Mouse (Mus musculus): ENCODE data around the gene Bckdhb. TPM values are rescaled to one million over a fixed set of nuclear protein-coding genes. Genes with fewer than 3 reads are reported as not detected.
"Not testable (repeated sequence)": the region's sequence is repeated elsewhere in the genome, so short reads cannot be mapped to it uniquely, and the experiment has no call there.

Bckdhb gene
- polyA plus RNA-seq, 1 experiment from 2014 or later = 34.8 TPM

DNA sequence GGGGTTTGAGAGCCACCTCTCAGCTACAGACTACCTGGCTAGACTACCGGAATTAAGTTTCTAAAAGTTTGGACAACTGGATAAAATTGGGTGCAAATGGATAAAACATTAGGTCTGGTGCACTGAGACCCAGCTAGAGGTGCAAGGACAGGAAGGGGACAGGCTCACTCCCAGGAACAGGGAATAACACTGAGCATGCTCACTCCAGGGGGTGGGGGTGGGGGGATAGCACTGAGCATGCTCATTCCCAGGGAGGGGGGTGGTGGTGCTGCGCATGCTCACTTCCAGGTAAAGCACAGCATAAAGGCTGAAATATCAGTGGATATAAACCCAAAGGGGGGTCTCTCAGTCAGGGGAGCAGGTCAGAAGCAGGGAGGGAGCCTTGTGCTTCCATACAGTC is 120.7 kb downstream of the Bckdhb start:
- Histone ChIP-seq H3K9ac (ENCODE audit: low read depth, low read length) (no peak overlapping the region), H3K27me3 (replicated peaks; ENCODE audit: control insufficient read depth, insufficient read depth, low read length) (no peaks in the 10 kb centered on the region), H3K4me2 (no peak overlapping the region), H3K4me1 (replicated peaks; ENCODE audit: control insufficient read depth, insufficient read depth, low read length) (peaks cover 4% of the 10 kb centered on the region; the same call in 1 of the 2 replicates), H3K36me3 (ENCODE audit: control insufficient read depth, insufficient read depth, low read length) (no peaks in the 10 kb centered on the region), H3K4me3 (ENCODE audit: low read depth, low read length) (no peak overlapping the region), H3K27ac (ENCODE audit: low read depth, low read length) (no peak overlapping the region), H3K9me3 (ENCODE audit: control insufficient read depth, low read length) (no peaks in the 10 kb centered on the region)
- ATAC-seq (replicated peaks; ENCODE audit: low FRiP score) = no peak
- WGBS = 88% methylated on average over 2 of the region's 2 CpGs
- DNase-seq (ENCODE audit: low spot score) = no peak

DNA sequence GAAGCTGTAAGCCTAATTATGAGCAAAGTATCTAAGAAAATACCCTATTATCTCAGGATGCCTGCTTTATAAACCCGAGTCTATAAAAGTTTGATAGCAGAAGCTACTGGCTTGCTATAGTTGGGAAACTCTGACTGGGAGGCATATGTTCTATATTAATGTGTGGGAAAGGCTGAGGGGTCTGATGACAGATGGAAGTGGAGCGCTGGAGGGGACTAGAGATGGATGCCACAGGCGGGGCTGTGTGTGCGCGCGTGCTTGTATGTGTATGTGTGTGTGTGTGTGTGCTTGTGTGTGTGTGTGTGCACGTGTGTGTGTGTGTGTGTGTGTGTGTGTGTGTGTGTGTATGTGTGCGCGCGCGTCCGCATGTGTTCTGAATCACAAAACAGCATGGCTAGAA is 121.4 kb downstream of the Bckdhb start:
- H3K4me3 ChIP-seq (ENCODE audit: low read depth, low read length) = no peak overlapping the region
- 91% methylated on average over 11 of the region's 12 CpGs for WGBS
- H3K36me3 ChIP-seq (ENCODE audit: control insufficient read depth, insufficient read depth, low read length) = no peaks in the 10 kb centered on the region
- peaks cover 4% of the 10 kb centered on the region; the same call in 1 of the 2 replicates for H3K4me1 ChIP-seq (replicated peaks; ENCODE audit: control insufficient read depth, insufficient read depth, low read length)
- no peaks in the 10 kb centered on the region for H3K9me3 ChIP-seq (ENCODE audit: control insufficient read depth, low read length)
- H3K9ac ChIP-seq (ENCODE audit: low read depth, low read length) = no peak overlapping the region
- H3K4me2 ChIP-seq = no peak overlapping the region
- DNase-seq (ENCODE audit: low spot score) = no peak
- H3K27ac ChIP-seq (ENCODE audit: low read depth, low read length) = no peak overlapping the region
- ATAC-seq (replicated peaks; ENCODE audit: low FRiP score) = no peak
- no peaks in the 10 kb centered on the region for H3K27me3 ChIP-seq (replicated peaks; ENCODE audit: control insufficient read depth, insufficient read depth, low read length)

DNA sequence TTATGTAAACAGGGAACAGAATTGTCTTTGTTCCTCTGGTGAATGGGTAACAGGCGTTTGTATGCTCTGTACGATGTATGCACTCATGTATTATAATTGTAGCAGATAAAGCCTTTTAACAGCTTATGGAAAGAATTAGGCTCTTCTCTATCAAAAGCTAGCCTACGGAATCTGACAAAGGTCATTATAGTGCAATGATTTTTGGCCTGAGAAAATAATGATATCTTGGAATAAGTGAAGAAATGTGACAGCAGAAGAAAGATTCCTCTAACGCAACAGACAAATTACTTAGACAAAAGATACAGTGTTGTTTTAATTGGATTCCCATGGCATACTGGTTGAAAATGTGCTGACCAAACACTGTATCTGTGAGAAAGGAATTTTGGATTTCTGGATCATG is 122.0 kb downstream of the Bckdhb start:
- DNase-seq (ENCODE audit: low spot score) (no peak), ATAC-seq (replicated peaks; ENCODE audit: low FRiP score) (no peak)
- Histone ChIP-seq H3K27me3 (replicated peaks; ENCODE audit: control insufficient read depth, insufficient read depth, low read length) (no peaks in the 10 kb centered on the region), H3K4me2 (no peak overlapping the region), H3K9ac (ENCODE audit: low read depth, low read length) (no peak overlapping the region), H3K36me3 (ENCODE audit: control insufficient read depth, insufficient read depth, low read length) (no peaks in the 10 kb centered on the region), H3K4me3 (ENCODE audit: low read depth, low read length) (no peak overlapping the region), H3K9me3 (ENCODE audit: control insufficient read depth, low read length) (no peaks in the 10 kb centered on the region), H3K27ac (ENCODE audit: low read depth, low read length) (no peak overlapping the region), H3K4me1 (replicated peaks; ENCODE audit: control insufficient read depth, insufficient read depth, low read length) (peaks cover under 1% of the 10 kb centered on the region; the same call in 1 of the 2 replicates)
- 84% methylated on average over 4 of the region's 4 CpGs for WGBS

GRCm38 (mm10) chr9:84047436-84047835 is 122.5 kb downstream of the Bckdhb start:
- H3K27ac ChIP-seq (ENCODE audit: low read depth, low read length) = no peak overlapping the region

GRCm38 (mm10) chr9:84049142-84049541 is 124.2 kb downstream of the Bckdhb start:
- ATAC-seq (replicated peaks; ENCODE audit: low FRiP score) (no peak; the same call in 1 of the 2 replicates), DNase-seq (ENCODE audit: low spot score) (no peak)
- no peaks in the 10 kb centered on the region for H3K9me3 ChIP-seq (ENCODE audit: control insufficient read depth, low read length)
- H3K36me3 ChIP-seq (ENCODE audit: control insufficient read depth, insufficient read depth, low read length) = no peaks in the 10 kb centered on the region
- no peak overlapping the region for H3K4me3 ChIP-seq (ENCODE audit: low read depth, low read length)
- no peaks in the 10 kb centered on the region; the same call in 1 of the 2 replicates for H3K4me1 ChIP-seq (replicated peaks; ENCODE audit: control insufficient read depth, insufficient read depth, low read length)
- H3K4me2 ChIP-seq = no peak overlapping the region
- H3K9ac ChIP-seq (ENCODE audit: low read depth, low read length) = no peak overlapping the region
- no peak overlapping the region for H3K27ac ChIP-seq (ENCODE audit: low read depth, low read length)
- WGBS = 23% methylated on average over 1 of the region's 1 CpGs
- no peaks in the 10 kb centered on the region for H3K27me3 ChIP-seq (replicated peaks; ENCODE audit: control insufficient read depth, insufficient read depth, low read length)

More at GRCm38 (mm10) chr9:84047436-84047835, 122.5 kb downstream of the Bckdhb start:
- no peaks in the 10 kb centered on the region; the same call in 1 of the 2 replicates for H3K4me1 ChIP-seq (replicated peaks; ENCODE audit: control insufficient read depth, insufficient read depth, low read length)
- 84% methylated on average over 3 of the region's 3 CpGs for WGBS
- H3K27me3 ChIP-seq (replicated peaks; ENCODE audit: control insufficient read depth, insufficient read depth, low read length) = no peaks in the 10 kb centered on the region
- H3K4me3 ChIP-seq (ENCODE audit: low read depth, low read length) = no peak overlapping the region
- H3K9me3 ChIP-seq (ENCODE audit: control insufficient read depth, low read length) = no peaks in the 10 kb centered on the region
- no peak overlapping the region for H3K4me2 ChIP-seq
- ATAC-seq (replicated peaks; ENCODE audit: low FRiP score) = no peak
- no peaks in the 10 kb centered on the region for H3K36me3 ChIP-seq (ENCODE audit: control insufficient read depth, insufficient read depth, low read length)
- H3K9ac ChIP-seq (ENCODE audit: low read depth, low read length) = no peak overlapping the region
- DNase-seq (ENCODE audit: low spot score) = no peak

GRCm38 (mm10) chr9:84050867-84051635 is 126.1 kb downstream of the Bckdhb start:
- Histone ChIP-seq H3K27me3 (replicated peaks; ENCODE audit: control insufficient read depth, insufficient read depth, low read length) (no peaks in the 10 kb centered on the region), H3K9me3 (ENCODE audit: control insufficient read depth, low read length) (no peaks in the 10 kb centered on the region), H3K36me3 (ENCODE audit: control insufficient read depth, insufficient read depth, low read length) (no peaks in the 10 kb centered on the region), H3K4me1 (replicated peaks; ENCODE audit: control insufficient read depth, insufficient read depth, low read length) (no peaks in the 10 kb centered on the region; the same call in 1 of the 2 replicates), H3K4me2 (no peak overlapping the region), H3K27ac (ENCODE audit: low read depth, low read length) (no peak overlapping the region), H3K9ac (ENCODE audit: low read depth, low read length) (no peak overlapping the region), H3K4me3 (ENCODE audit: low read depth, low read length) (no peak overlapping the region)
- ATAC-seq (replicated peaks; ENCODE audit: low FRiP score) (no peak), DNase-seq (ENCODE audit: low spot score) (no peak)
- 87% methylated on average over 18 of the region's 18 CpGs for WGBS

GRCm38 (mm10) chr9:84055125-84055807 is 130.3 kb downstream of the Bckdhb start:
- Histone ChIP-seq H3K4me2 (no peak overlapping the region), H3K4me1 (replicated peaks; ENCODE audit: control insufficient read depth, insufficient read depth, low read length) (no peaks in the 10 kb centered on the region), H3K9me3 (ENCODE audit: control insufficient read depth, low read length) (no peaks in the 10 kb centered on the region), H3K9ac (ENCODE audit: low read depth, low read length) (no peak overlapping the region), H3K4me3 (ENCODE audit: low read depth, low read length) (no peak overlapping the region), H3K27ac (ENCODE audit: low read depth, low read length) (no peak overlapping the region), H3K36me3 (ENCODE audit: control insufficient read depth, insufficient read depth, low read length) (no peaks in the 10 kb centered on the region), H3K27me3 (replicated peaks; ENCODE audit: control insufficient read depth, insufficient read depth, low read length) (no peaks in the 10 kb centered on the region)
- ATAC-seq (replicated peaks; ENCODE audit: low FRiP score) (no peak), DNase-seq (ENCODE audit: low spot score) (no peak)
- 87% methylated on average over 7 of the region's 7 CpGs for WGBS

DNA sequence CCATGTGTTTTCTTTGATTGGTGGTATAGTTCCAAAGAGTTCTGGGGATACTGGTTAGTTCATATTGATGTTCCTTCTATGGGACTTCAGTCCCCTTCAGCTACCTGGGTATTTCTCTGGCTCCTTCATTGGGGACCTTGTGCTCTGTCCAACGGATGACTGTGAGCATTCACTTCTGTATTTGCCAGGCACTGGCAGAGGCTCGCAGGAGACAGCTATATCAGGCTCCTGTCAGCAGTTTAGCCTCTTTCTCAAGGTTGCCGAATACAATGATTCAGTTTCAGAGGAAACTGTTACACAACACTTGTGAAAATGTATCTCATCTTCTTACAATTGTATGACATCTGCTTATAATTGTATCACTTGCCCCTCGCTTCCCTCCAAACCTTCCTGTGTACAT is 135.8 kb downstream of the Bckdhb start:
- H3K4me3 ChIP-seq (ENCODE audit: low read depth, low read length); H3K9ac ChIP-seq (ENCODE audit: low read depth, low read length); H3K27ac ChIP-seq (ENCODE audit: low read depth, low read length); H3K4me1 ChIP-seq (replicated peaks; ENCODE audit: control insufficient read depth, insufficient read depth, low read length); ATAC-seq (replicated peaks; ENCODE audit: low FRiP score); H3K9me3 ChIP-seq (ENCODE audit: control insufficient read depth, low read length); H3K36me3 ChIP-seq (ENCODE audit: control insufficient read depth, insufficient read depth, low read length); DNase-seq (ENCODE audit: low spot score); H3K27me3 ChIP-seq (replicated peaks; ENCODE audit: control insufficient read depth, insufficient read depth, low read length); H3K4me2 ChIP-seq: not testable (repeated sequence)
- 81% methylated on average over 4 of the region's 4 CpGs for WGBS

Data from liver, embryonic 11.5 days (tissue).